Mouse (Mus musculus): ENCODE measurements at regions not wholly inside any gene's neighbourhood (a gene's known extent, or its start where the extent isn't known, plus 50 kb on each side); places are given as distances from the start of the nearest gene placed in this dataset.

DNA sequence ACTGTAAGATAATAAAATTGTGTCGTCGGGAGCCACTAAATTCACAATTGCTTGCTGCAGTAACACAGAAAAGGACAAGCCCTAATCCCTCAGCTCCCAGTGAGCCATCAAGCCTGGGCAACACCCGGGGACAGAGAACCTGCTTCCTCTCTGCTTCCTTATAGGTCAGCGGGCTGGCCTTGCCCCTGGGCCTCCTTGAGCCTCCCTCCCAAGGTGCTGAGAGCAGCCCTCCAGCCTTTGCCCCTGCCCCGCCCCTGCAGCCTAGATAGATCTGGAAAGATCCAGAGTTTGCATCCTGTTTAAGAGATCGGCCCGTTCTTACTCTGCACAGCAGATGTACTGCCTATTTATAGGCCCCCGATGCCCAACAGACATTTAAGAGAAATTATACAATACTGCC is 267.0 kb upstream of the 4931429L15Rik start:
- WGBS = 83% methylated on average over 8 of the region's 8 CpGs
- Histone ChIP-seq H3K27me3 (ENCODE audit: low read depth, poor library complexity, severe bottlenecking) (no peaks in the 10 kb centered on the region), H3K27ac (no peak overlapping the region), H3K9me3 (replicated peaks) (no peaks in the 10 kb centered on the region), H3K4me3 (no peak overlapping the region), H3K4me1 (no peaks in the 10 kb centered on the region), H3K36me3 (no peaks in the 10 kb centered on the region)
- DNase-seq (ENCODE audit: low spot score) = no peak

DNA sequence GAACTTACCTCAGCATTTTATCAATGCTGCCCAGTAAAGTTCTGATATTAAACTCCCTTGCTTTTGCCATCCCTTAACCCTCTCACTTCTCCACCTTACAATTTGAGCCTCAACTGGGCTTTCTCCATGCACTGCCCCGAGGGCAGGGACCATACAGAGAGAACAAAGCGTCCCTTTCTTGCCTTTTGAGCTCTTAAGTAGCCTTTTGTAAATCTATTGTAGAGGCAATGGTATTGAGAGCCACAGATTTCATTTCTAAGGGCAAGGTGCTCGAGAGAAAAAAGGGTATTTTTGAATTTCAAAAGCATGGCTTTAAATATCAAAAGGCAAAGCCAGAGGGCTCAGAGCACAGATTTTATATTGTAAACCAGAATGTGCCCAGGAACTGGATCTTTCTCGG is 262.1 kb upstream of the 4931429L15Rik start:
- Histone ChIP-seq H3K27ac (no peak overlapping the region), H3K36me3 (no peaks in the 10 kb centered on the region), H3K4me1 (no peaks in the 10 kb centered on the region), H3K27me3 (ENCODE audit: low read depth, poor library complexity, severe bottlenecking) (no peaks in the 10 kb centered on the region), H3K9me3 (replicated peaks) (no peaks in the 10 kb centered on the region; the same call in 1 of the 2 replicates), H3K4me3 (no peak overlapping the region)
- no peak for DNase-seq (ENCODE audit: low spot score)
- WGBS = 54% methylated on average over 4 of the region's 4 CpGs

DNA sequence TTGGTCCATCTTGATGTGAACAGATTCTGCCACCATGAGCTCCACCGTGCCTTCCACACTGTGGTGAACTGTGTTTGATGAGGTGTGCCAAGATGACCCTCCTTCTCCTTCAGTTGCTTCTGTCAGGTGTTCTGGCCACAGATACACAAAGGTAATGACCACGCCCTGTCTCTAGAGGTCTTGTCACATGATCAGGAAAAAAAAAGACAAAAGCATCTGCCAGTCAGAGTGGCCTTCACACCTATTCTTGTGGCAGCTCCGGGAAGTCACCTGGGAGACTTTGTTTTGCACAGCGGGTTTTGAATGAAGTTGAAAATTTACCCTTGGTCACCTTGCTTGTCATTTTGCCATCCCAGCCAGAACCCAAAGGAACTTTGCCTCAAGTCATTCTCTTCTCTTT is 242.5 kb upstream of the 4931429L15Rik start:
- 95% methylated on average over 4 of the region's 4 CpGs for WGBS
- Histone ChIP-seq H3K9me3 (replicated peaks) (no peaks in the 10 kb centered on the region), H3K4me1 (no peaks in the 10 kb centered on the region), H3K36me3 (no peaks in the 10 kb centered on the region), H3K27me3 (ENCODE audit: low read depth, poor library complexity, severe bottlenecking) (no peaks in the 10 kb centered on the region), H3K4me3 (no peak overlapping the region), H3K27ac (no peak overlapping the region)
- DNase-seq (ENCODE audit: low spot score) = no peak

DNA sequence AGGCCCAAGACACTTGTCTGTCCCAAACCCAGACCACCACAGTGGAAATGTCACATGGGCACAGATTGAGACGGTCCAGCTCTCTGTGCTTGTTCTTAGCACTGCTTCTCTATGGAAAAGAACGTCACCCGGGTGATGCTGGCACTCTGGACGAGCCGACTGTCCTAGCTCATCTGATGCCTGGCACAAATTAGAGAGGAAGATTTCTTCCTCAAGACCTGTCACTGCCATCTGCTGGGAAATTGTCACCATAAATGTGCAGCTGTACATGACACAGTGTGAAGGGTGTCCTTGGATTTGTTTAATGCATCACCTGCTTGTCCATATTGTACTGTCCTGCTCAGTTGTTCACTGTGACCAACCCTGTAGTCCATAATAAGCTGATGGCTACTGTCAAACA is 238.7 kb upstream of the 4931429L15Rik start:
- WGBS = 91% methylated on average over 5 of the region's 5 CpGs
- Histone ChIP-seq H3K4me1 (no peaks in the 10 kb centered on the region), H3K27ac (no peak overlapping the region), H3K36me3 (no peaks in the 10 kb centered on the region), H3K4me3 (no peak overlapping the region), H3K27me3 (ENCODE audit: low read depth, poor library complexity, severe bottlenecking) (no peaks in the 10 kb centered on the region), H3K9me3 (replicated peaks) (no peaks in the 10 kb centered on the region; the same call in 1 of the 2 replicates)
- DNase-seq (ENCODE audit: low spot score) = no peak

DNA sequence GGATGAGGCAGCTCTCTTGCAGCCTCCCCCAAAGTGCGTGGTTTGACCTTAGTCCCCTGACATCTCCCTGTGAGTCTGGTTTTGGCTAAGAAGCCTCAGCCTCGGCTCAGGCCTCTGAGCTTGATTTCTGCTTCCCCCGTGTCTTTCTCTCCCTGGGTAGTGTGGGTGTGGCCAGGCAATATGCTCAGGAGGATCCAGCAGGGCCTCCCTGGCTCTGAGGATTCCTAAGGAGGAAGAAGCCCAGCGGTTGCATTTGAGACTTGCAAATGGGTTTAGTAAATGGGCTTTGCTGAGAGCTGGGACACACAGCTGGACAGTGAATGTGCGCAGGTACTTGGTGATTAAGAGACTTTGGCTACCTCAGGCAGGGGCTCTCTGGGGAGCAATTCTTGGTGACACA is 238.0 kb upstream of the 4931429L15Rik start:
- WGBS = 41% methylated on average over 5 of the region's 5 CpGs
- no peak for DNase-seq (ENCODE audit: low spot score)
- no peak overlapping the region for H3K4me3 ChIP-seq
- no peaks in the 10 kb centered on the region for H3K27me3 ChIP-seq (ENCODE audit: low read depth, poor library complexity, severe bottlenecking)
- H3K36me3 ChIP-seq = no peaks in the 10 kb centered on the region
- H3K4me1 ChIP-seq = no peaks in the 10 kb centered on the region
- no peak overlapping the region for H3K27ac ChIP-seq
- no peaks in the 10 kb centered on the region; the same call in 1 of the 2 replicates for H3K9me3 ChIP-seq (replicated peaks)

DNA sequence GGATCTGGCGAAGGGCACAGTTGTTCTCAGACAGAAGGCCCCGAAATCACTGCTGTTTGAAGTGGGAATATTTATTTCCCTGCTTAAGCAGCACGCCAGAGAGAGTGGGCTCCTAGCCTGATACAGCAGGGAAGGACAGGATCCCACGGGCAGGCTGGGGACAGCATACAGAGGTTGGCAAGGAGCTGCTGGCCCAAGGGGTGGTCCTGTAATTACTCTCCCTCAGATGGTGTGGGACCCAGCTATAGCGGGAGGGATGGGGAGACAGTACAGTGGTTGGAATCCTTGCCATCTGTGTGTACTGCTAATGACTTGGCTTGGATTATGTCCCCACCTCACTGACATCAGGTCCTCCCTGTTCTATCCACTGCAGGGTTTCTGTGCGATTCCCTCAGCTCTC is 235.4 kb upstream of the 4931429L15Rik start:
- 63% methylated on average over 6 of the region's 6 CpGs for WGBS
- Histone ChIP-seq H3K27me3 (ENCODE audit: low read depth, poor library complexity, severe bottlenecking) (no peaks in the 10 kb centered on the region), H3K4me3 (no peak overlapping the region), H3K4me1 (no peaks in the 10 kb centered on the region), H3K9me3 (replicated peaks) (no peaks in the 10 kb centered on the region; the same call in 1 of the 2 replicates), H3K36me3 (no peaks in the 10 kb centered on the region), H3K27ac (no peak overlapping the region)
- DNase-seq (ENCODE audit: low spot score) = no peak

DNA sequence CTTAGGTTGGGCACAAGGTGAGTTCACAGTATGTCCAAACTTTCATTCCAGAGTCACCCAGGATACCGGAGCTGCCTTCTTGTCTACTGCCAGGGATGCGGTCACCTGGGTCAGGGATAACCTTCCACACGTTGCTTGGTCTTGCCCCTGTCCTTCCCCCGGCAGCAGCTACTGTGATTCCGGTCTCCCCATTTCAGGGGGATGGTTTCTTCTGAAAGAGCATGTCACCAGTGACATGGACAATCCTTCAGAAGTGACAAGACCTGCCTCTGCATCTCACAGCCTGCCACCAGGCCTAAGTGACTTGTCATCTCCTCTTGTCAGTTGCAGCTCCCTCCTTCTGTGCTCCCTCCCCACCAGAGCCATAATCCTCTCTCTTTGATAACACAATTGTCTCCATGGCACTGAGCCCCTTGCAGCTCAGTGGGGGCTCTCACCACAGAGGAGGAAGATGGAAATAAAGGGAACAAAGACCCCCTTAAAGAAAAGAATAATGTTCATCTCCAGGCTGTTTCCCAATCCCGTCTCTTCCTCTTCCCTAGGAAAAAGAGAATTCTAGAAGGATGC is 234.9 kb upstream of the 4931429L15Rik start:
- H3K4me1 ChIP-seq = no peaks in the 10 kb centered on the region
- no peak overlapping the region for H3K4me3 ChIP-seq
- H3K36me3 ChIP-seq = no peaks in the 10 kb centered on the region
- no peaks in the 10 kb centered on the region; the same call in 1 of the 2 replicates for H3K9me3 ChIP-seq (replicated peaks)
- no peak overlapping the region for H3K27ac ChIP-seq
- DNase-seq (ENCODE audit: low spot score) = no peak
- WGBS = 79% methylated on average over 6 of the region's 6 CpGs
- H3K27me3 ChIP-seq (ENCODE audit: low read depth, poor library complexity, severe bottlenecking) = 0 out of 2 replicates have a peak, but pooled peaks cover under 1% of the 10 kb centered on the region

DNA sequence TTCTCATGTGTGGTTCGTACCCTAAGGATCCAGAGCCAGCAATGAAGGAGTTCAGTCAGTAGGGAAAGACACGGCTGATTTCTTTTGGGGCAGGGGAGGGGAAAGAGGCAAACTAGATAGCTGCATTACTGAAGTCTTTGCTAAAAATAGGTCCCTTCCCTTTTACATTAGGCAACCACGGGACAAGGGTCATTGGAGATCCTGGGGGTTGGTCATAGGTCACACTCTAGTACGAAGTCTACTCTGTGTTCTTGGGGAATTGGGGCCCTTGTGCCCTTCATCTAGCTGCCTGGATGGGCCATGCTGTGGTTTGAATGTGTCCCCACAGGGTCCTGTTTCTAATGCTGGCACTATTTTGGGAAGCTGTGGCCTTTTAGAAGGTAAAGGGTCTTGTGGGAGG is 229.6 kb upstream of the 4931429L15Rik start:
- 81% methylated on average over 4 of the region's 4 CpGs for WGBS
- DNase-seq (ENCODE audit: low spot score) = no peak
- H3K4me3 ChIP-seq = no peak overlapping the region
- 0 out of 2 replicates have a peak, but pooled peaks cover 4% of the 10 kb centered on the region for H3K27me3 ChIP-seq (ENCODE audit: low read depth, poor library complexity, severe bottlenecking)
- H3K4me1 ChIP-seq = no peaks in the 10 kb centered on the region
- no peak overlapping the region for H3K27ac ChIP-seq
- H3K9me3 ChIP-seq (replicated peaks) = no peaks in the 10 kb centered on the region
- H3K36me3 ChIP-seq = no peaks in the 10 kb centered on the region

DNA sequence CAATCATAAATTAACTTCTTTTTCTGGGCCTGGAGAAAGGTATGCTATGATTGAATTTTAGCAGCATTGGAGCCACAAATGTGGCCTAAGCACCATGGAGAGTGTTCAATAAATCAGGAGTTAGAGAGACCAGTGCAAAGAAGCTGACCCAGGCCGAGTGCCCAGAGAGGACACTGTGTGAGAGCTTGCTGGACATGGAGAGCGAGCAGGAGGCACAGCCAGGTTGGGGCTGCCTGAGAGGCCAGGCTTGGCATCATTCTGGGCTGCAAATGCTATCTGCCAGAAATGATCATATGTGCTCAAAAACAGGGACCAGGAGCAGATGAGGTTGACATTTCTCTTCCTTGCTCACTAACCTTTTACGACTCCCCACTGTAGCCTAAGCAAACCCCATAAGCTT is 224.5 kb upstream of the 4931429L15Rik start:
- 90% methylated on average over 3 of the region's 3 CpGs for WGBS

DNA sequence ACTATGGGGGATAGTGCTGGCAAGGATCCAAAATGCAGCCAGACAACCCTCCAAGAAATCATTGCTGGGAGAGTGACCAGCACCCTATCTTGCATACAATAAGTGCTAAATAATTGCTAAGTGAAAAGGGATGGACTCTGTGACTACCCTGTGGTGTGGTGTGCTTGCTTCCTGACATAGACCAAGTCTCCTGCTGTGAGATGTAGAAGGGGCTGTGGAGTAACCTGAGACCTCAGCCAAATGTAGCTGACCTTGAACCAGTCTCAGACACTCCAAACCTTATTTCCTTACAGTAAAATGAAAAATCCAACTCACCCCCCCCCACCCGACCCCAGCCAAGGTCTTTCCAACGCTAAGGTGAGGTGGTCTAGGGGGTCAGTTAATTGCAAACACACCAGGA is 221.2 kb upstream of the 4931429L15Rik start:
- 58% methylated on average over 2 of the region's 2 CpGs for WGBS
- H3K4me1 ChIP-seq = peaks cover 20% of the 10 kb centered on the region
- H3K36me3 ChIP-seq = no peaks in the 10 kb centered on the region
- H3K9me3 ChIP-seq (replicated peaks) = no peaks in the 10 kb centered on the region
- peaks cover 39% of the 10 kb centered on the region; the same call in 1 of the 2 replicates for H3K27me3 ChIP-seq (ENCODE audit: low read depth, poor library complexity, severe bottlenecking)
- H3K27ac ChIP-seq = no peak overlapping the region
- H3K4me3 ChIP-seq = no peak overlapping the region
- no peak for DNase-seq (ENCODE audit: low spot score)

More for the DNA sequence above, 224.5 kb upstream of the 4931429L15Rik start:
- no peak for DNase-seq (ENCODE audit: low spot score)
- no peaks in the 10 kb centered on the region for H3K36me3 ChIP-seq
- no peak overlapping the region for H3K27ac ChIP-seq
- H3K4me1 ChIP-seq = peaks cover under 1% of the 10 kb centered on the region
- H3K9me3 ChIP-seq (replicated peaks) = no peaks in the 10 kb centered on the region
- peaks cover 18% of the 10 kb centered on the region; the same call in 1 of the 2 replicates for H3K27me3 ChIP-seq (ENCODE audit: low read depth, poor library complexity, severe bottlenecking)
- H3K4me3 ChIP-seq = no peak overlapping the region

DNA sequence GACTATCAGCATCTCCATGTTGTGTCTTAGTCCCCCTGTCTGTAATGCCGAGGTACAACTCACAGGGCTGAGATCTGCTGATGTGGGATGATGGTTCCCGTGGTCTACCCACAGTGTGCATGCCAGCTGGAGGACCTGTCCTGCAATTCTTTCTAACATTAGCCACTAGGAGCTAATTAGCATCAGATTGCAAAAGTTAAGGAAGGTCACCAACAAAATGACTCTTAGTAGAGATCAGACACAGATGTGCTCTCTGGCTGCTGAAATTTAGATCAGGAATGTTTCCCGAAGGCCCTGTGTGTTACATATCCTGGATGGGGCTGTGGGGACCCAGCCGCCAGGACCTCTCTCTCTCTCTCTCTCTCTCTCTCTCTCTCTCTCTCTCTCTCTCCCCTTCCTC is 218.8 kb upstream of the 4931429L15Rik start:
- Histone ChIP-seq H3K27ac (no peak overlapping the region), H3K4me3 (no peak overlapping the region), H3K4me1 (peaks cover 20% of the 10 kb centered on the region), H3K9me3 (replicated peaks) (no peaks in the 10 kb centered on the region), H3K27me3 (ENCODE audit: low read depth, poor library complexity, severe bottlenecking) (peaks cover 63% of the 10 kb centered on the region), H3K36me3 (no peaks in the 10 kb centered on the region)
- DNase-seq (ENCODE audit: low spot score) = peak; percentile 36
- WGBS = 16% methylated on average over 4 of the region's 4 CpGs

DNA sequence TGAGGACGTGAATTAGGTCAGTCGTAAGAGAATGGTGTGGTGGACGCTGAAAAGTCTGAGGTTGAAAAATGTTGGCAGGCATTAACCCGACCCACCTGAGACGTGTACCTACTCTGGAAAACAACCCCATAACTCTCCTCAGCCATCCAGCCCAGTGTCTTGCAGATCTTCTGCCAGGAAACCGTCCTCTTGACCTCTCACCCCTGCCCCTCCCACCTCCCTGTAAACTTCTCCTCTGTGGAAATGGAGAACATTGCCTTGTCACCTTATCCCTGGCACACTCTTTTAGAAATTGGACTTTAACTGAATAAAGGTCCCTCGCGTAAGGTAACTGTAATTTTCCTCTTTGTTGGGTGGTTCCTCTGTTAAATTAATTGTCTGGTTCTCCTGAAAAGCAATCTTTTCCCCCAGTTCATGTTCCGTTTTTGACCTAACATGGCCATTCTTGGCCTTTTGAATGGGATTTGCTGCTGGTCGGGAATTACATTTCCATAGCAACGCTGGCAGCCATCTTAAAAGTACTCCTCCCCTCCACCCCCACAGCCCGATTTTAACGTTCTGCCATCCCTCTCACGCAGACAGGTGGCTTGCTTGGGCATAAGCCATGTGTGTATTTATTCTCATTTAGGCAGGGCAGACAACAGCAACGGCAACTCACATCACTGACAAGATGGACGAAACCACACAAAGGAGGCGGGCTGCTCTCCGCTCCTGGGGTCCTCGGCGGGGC is 196.8 kb upstream of the 4931429L15Rik start:
- Histone ChIP-seq H3K36me3 (no peaks in the 10 kb centered on the region), H3K27ac (no peak overlapping the region), H3K27me3 (ENCODE audit: low read depth, poor library complexity, severe bottlenecking) (0 out of 2 replicates have a peak, but pooled peaks cover 5% of the 10 kb centered on the region), H3K4me1 (no peaks in the 10 kb centered on the region), H3K4me3 (no peak overlapping the region), H3K9me3 (replicated peaks) (no peaks in the 10 kb centered on the region)
- 88% methylated on average over 20 of the region's 20 CpGs for WGBS
- DNase-seq (ENCODE audit: low spot score) = no peak

DNA sequence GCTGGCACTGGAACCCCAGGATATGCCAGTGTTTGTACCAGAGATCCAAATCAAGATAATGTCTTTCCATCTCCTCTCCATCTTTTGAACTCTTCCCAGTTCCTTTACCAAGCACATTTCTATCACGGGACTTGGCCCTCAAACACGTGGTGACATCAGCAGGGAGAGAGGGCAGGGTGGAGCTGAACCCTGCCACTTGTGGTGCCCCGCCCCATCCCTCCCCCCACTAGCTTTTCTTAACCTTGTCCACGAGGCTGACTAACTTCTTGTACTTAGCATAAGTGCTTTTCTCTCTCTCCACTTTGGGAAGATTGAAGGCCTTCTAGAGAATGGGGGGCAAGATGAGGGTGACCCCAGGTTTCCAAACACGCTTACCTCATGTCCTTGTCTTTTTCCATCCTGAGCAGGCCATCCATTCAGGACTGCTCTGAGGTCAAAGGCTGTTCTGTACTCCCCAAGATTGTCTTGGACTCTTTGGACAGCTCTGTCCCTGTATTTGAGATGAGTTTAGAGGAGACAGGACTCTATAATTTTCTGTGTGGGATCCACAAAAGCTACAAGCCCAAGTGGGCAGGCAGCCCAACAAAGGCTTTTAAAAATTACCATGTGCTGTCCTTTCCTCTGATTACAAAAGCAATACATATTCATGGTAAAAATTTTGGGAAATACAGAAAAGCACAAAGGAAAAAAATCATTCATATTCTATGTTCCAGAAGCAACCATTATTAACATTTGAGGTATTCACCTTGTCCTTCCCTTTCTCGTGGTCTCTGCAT is 192.7 kb upstream of the 4931429L15Rik start:
- Histone ChIP-seq H3K9me3 (replicated peaks) (no peaks in the 10 kb centered on the region), H3K27ac (no peak overlapping the region), H3K4me3 (no peak overlapping the region), H3K4me1 (peaks cover 12% of the 10 kb centered on the region), H3K27me3 (ENCODE audit: low read depth, poor library complexity, severe bottlenecking) (peaks cover 21% of the 10 kb centered on the region; the same call in 1 of the 2 replicates), H3K36me3 (no peaks in the 10 kb centered on the region)
- WGBS = 71% methylated on average over 6 of the region's 6 CpGs
- DNase-seq (ENCODE audit: low spot score) = no peak
